Mouse (Mus musculus): ENCODE results near the gene Anln.

DNA sequence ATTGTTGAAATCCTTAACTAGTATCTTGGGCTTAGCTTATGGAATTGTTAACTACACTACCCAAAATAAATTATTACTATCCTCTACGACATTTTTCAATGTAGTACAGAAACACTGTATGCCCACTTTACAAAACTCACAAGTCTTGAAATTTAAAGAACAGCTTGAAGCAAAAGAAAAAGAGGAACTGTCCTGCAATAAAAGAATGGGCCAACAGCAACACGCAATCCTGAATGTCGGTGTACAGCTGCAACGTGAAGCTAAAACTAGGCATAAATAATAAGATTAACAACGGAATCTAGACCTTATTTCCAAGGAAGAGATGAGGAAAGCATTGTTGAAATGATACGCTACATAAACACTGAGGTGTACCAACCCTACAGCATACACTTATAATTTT lies 1.1 kb downstream of the Anln start:
- TF ChIP-seq POLR2A (IDR thresholded peaks at IDR 0.05; ENCODE audit: extremely low read depth, insufficient read depth, low read length) (no peak), CTCF (IDR thresholded peaks at IDR 0.05; ENCODE audit: low read depth, low read length) (no peak)
